Mouse (Mus musculus) spleen, postnatal 4 days (tissue): ENCODE measurements around the gene 1700029F12Rik.

Experiments used
- DNase-seq, 2 experiments: peaks; one replicate each; pipeline ENCODE4 v3.0.0; 2022; ENCODE audit warnings: low spot score in 2 of 2

The 1700029F12Rik gene

GRCm38 (mm10) chr13:97034262-97034661 lies at the start of gene 1700029F12Rik:
Gene 1700029F12Rik, minus strand, starts transcription at chr13:97034362.
- DNase-seq: no peak

- DNase-seq: no peak
Measured at GRCm38 (mm10) chr13:97082432-97082831, 48.3 kb upstream of the 1700029F12Rik start.

GRCm38 (mm10) chr13:97080615-97081014 lies 46.5 kb upstream of the 1700029F12Rik start:
- DNase-seq: no peak

DNA sequence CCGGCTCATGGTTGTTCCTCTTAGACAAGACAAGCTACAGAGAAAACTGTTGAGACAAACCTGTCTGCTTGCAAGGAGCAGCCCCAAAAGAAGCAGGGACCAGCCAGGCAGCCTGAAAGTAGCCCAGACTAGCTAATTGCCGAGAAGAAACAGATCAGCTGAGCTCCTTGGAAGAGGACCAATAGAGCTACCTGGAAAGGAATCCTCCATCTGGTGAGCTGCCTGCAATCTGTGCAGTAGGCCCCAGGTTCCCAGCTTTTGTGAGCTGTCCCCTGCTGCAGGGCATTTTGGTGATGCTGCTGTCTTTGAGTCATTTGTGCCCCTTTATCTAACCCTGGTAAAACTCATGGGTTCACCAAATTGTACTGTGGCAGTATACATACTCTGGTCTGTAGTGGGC lies 46.0 kb upstream of the 1700029F12Rik start:
- DNase-seq: no peak

DNA sequence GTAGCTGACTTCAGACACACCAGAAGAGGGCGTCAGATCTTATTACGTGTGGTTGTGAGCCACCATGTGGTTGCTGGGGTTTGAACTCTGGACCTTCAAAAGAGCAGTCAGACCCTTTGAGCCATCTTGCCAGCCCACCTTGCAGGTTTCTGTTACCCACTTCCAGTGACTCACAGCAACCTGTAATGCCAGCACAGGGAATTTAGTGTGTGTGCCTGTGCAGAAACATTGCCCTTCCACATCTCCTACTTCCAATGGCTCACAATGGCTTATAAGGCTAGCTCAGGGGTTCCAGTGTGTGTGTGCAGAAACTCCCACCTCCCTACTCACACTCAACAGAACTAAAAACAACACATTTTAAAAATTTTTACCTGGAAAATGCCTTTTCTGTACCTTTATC lies 43.4 kb upstream of the 1700029F12Rik start:
- DNase-seq: no peak

GRCm38 (mm10) chr13:97073497-97073896 lies 39.3 kb upstream of the 1700029F12Rik start:
- no peak for DNase-seq

- DNase-seq: no peak
Measured at GRCm38 (mm10) chr13:97071626-97072241, 37.6 kb upstream of the 1700029F12Rik start.

DNA sequence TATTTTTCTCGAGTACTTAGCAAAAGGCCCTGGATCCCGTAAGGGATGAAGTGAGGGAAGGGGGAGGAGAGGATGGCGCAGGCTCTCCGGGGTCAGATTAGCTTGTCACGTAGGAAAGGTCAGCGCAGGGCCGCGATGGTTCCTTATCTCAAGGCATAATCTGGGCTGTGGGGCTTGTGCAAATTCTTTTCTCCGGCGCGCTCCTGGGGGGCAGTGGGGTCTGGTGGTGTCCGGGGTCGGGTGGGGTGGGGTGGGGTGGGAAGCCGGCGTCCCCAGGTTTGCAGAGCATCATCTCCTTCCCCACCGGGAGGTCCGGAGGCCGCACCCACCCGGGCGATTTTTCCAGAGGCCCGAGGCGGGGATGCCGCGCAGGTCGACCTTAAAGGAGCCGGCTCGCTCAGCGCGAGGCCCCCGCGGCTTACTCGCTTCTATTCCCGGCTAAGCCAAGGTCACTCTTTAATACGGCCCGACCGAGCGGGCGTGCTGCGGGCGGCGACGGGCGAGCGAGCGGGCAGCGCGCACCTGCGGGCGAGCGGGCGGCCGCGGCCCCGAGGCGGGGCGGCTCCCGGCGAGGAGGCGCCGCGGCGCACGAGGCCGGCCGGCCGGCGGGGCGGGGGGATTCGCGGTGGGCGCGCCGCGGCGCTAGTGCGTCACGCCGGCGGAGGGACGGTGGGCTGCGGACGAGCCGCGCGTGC lies 36.9 kb upstream of the 1700029F12Rik start:
- DNase-seq: no peak

- DNase-seq: no peak
Measured at GRCm38 (mm10) chr13:97068151-97068550, 34.0 kb upstream of the 1700029F12Rik start.

- DNase-seq: no peak
Measured at GRCm38 (mm10) chr13:97067691-97068090, 33.5 kb upstream of the 1700029F12Rik start.

GRCm38 (mm10) chr13:97066649-97067550 lies 32.7 kb upstream of the 1700029F12Rik start, which contains the start of gene Fam169a:
Gene Fam169a, plus strand, starts transcription at chr13:97067286.
- DNase-seq: no peak

GRCm38 (mm10) chr13:97064844-97065621 lies 30.9 kb upstream of the 1700029F12Rik start:
- peak in 1 of 2 experiments; percentile 24 for DNase-seq

DNA sequence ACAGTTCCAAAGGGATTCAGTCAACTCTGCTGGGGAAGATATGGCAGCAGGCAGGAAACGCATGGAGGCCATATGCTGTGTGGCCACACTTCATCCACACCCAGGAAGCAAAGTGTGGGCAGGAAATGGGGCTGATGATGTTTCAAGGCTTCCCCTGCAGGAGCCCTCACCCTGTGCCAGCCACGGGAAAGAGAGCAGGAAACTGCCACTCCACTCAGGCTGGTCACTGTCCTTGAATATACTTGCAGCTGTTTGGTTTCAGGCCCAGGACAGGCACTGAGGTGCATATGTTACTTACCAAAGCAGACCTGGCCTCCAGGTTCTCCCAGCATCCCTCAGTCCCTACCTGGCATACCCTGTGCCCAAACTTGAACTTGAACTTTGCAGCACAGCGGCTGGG lies 30.3 kb upstream of the 1700029F12Rik start:
- no peak for DNase-seq

GRCm38 (mm10) chr13:97063431-97063830 lies 29.3 kb upstream of the 1700029F12Rik start:
- DNase-seq: no peak

GRCm38 (mm10) chr13:97062151-97062550 lies 28.0 kb upstream of the 1700029F12Rik start:
- DNase-seq: no peak

DNA sequence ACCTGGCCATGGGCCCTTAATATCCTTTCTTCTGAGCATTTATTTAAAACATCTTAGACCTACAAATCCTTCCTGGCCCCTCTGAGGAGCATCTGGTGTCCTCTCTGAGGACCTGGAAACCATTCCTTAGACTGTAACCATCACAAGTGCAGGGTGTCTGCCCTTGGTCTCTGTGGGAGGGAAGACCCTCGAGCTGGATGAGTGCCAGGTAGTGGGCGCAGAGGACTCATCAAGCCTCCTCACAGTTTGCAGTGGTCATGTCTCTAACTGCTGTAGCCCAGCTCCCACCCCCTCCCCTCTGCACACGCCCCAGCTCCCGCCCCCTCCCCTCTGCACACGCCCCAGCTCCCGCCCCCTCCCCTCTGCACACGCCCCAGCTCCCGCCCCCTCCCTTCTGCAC lies 26.2 kb upstream of the 1700029F12Rik start:
- no peak for DNase-seq

DNA sequence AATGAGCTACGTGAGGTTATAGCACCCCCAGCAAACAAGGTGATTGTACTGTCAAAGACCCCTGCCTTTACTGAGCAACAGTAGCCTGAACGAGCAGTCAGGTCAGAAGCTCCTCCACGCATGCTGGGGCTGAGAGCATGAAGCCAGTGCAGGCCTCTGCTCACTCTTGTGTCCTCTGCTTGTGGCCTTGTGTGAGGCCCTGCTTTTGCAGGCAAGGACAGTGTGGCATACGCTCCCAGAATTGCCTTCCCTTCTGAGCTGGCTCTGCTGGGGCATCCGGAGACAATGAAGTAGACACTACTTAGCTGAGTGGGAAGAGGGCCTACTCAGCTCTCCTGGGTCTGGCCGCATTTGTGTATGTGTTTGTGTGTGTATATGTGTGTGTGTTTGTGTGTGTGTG lies 25.6 kb upstream of the 1700029F12Rik start:
- no peak for DNase-seq

DNA sequence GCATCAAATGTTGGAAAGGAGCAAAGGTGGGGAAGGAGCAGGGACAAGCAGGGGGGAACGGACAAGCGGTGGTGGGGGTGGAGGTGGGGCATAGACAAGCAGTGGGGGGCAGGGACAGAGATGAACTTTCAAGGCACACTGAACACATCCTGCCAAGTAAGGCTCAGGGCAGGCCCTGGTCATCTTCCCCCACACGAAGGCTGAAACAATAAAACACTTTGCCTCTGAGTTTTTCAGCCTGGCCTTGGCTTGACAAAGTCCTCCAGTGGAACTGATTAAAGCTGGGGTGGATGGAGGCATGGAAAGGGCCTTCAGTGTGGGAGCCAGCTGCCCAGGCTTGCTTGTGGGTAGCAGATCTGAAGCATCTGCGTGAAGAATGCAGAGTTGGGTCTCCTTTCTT lies 23.7 kb upstream of the 1700029F12Rik start:
- DNase-seq: no peak

DNA sequence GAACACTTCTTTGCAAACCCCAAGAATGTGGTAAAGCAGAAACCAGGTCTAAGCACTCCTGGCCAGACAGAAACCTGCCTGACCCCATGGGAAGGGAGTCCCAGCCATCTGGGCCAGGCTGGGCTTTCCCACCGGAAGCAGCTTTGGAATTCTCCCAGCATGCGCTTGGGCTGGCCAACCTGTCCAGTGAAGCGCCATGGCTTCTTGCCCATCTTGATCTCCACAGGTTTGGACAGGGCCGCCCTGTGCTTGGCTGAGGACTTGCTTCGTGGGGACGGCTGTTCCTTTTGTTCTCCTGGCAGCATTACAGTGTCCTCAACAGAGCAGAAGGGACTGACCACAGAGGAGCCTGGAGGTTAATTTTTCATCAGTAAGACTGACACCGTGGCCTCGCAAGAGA lies 19.7 kb upstream of the 1700029F12Rik start:
- DNase-seq: no peak

- DNase-seq: peak; percentile 23 to 69
Measured at GRCm38 (mm10) chr13:97052667-97053066, 18.5 kb upstream of the 1700029F12Rik start.

DNA sequence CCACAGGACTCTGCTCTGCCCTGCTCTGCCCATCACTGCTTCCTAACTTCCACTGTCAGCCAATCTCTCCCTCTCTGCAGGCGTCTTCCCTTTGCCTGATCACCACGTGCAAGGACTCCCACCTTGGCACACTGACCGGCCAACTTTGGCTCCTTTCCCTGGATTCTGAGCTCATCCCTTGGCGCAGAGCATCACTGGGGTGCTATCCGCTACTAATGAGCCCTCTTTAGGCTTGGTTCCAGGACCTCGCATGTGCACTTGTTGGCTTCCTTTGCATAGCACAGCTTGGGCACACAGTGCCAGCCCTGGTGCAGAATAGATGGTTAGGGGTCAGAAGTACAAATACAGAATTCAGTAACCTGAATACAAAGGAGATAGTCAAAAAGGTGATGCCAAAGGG lies 17.0 kb upstream of the 1700029F12Rik start:
- DNase-seq: no peak

DNA sequence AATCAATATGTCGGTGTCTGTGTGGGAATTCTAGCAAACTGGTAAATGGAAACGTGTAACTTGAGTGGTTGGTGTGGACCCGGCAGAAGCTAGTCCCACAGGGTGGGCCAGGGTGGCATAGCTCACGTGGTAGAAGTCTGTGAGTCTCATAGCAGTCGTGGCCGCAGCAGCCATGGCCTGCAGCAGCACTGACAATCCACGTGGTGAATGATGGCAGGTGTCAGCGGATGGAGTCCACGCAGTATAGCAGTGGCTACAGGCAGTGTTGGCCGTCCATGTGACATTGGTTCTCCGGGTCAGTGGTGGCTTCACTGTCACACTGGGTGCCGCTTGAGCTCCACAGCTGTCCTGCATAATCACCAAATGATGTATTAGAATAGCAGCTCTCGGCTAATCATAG lies 4.1 kb downstream of the 1700029F12Rik start:
- DNase-seq: no peak
